Comparison of ENCODE assay signal across 8 mouse cellular contexts in genomic region chr5:139775216-139775926, GRCm38 (mm10). TPM values are rescaled to one million over a fixed set of nuclear protein-coding genes. Genes with fewer than 3 reads are reported as not detected.
DNase-seq lines count a peak whose midpoint lies in the region; ATAC-seq and TF ChIP-seq lines count a peak whose summit lies in the region.

TSS of gene Ints1 (minus strand) at chr5:139775674.

- peak; percentile 72 for TF ChIP-seq POLR2A in heart, adult 2 months (IDR thresholded peaks at IDR 0.05; ENCODE audit: insufficient read depth, low read depth, low read length)

- intact Hi-C loops in heart, adult 2 months (cut with DNase I): loop anchor here (2.0 kb wide), 2 partner anchors 15 to 51 kb away; partner anchors contain the start of genes Gm26938, Mafk and Psmg3

- peak; percentile 99 for TF ChIP-seq CTCF in heart, adult 2 months (IDR thresholded peaks at IDR 0.05)

- no peaks in the 10 kb centered on the region for H3K9me3 ChIP-seq in embryonic facial prominence, embryonic 14.5 days (ENCODE audit: control insufficient read depth, low read length)
- no peaks in the 10 kb centered on the region for H3K9me3 ChIP-seq in limb, embryonic 13.5 days
- H3K9me3 ChIP-seq in midbrain, embryonic 16.5 days (replicated peaks; ENCODE audit: control insufficient read depth, low read length, poor library complexity, severe bottlenecking): no peaks in the 10 kb centered on the region

- peaks cover 34% of the 10 kb centered on the region for H3K36me3 ChIP-seq in embryonic facial prominence, embryonic 14.5 days (ENCODE audit: control insufficient read depth, insufficient read depth, low read length)
- H3K36me3 ChIP-seq in heart, adult 2 months (ENCODE audit: control insufficient read depth, insufficient read depth, low read length): no peaks in the 10 kb centered on the region
- peaks cover 37% of the 10 kb centered on the region for H3K36me3 ChIP-seq in limb, embryonic 13.5 days
- H3K36me3 ChIP-seq in midbrain, embryonic 16.5 days (ENCODE audit: control insufficient read depth, insufficient read depth, low read length): peaks cover 22% of the 10 kb centered on the region

- H3K4me2 ChIP-seq in embryonic facial prominence, embryonic 14.5 days (ENCODE audit: low read depth, low read length): peak within 1 kb of the TSS; percentile 92
- H3K4me2 ChIP-seq in limb, embryonic 13.5 days (replicated peaks): peak within 1 kb of the TSS; percentile 90
- H3K4me2 ChIP-seq in midbrain, embryonic 16.5 days (ENCODE audit: low read length): peak within 1 kb of the TSS; percentile 92

- peak; percentile 96 for ATAC-seq in embryonic facial prominence, embryonic 14.5 days (ENCODE audit: low read depth)
- peak; percentile 88 for ATAC-seq in limb, embryonic 13.5 days (ENCODE audit: low FRiP score, low read depth)
- ATAC-seq in midbrain, embryonic 16.5 days: peak; percentile 91

- H3K9ac ChIP-seq in embryonic facial prominence, embryonic 14.5 days (ENCODE audit: low read depth, low read length): peak within 1 kb of the TSS; percentile 82
- H3K9ac ChIP-seq in heart, adult 2 months (ENCODE audit: low read depth, low read length): peak within 1 kb of the TSS; percentile 78
- peak within 1 kb of the TSS; percentile 94 for H3K9ac ChIP-seq in limb, embryonic 13.5 days
- H3K9ac ChIP-seq in midbrain, embryonic 16.5 days (ENCODE audit: low read depth, low read length): peak within 1 kb of the TSS; percentile 72

- no peaks in the 10 kb centered on the region for H3K79me2 ChIP-seq in heart, adult 2 months (replicated peaks; ENCODE audit: control insufficient read depth, insufficient read depth, low read length)

- peak; percentile 95 for TF ChIP-seq EP300 in heart, adult 2 months (IDR thresholded peaks at IDR 0.05; ENCODE audit: insufficient read depth, low read depth, low read length)

- H3K4me1 ChIP-seq in embryonic facial prominence, embryonic 14.5 days (ENCODE audit: control insufficient read depth, insufficient read depth, low read length): no peaks in the 10 kb centered on the region; the same call in 1 of the 2 replicates
- no peaks in the 10 kb centered on the region for H3K4me1 ChIP-seq in heart, adult 2 months (ENCODE audit: control insufficient read depth, insufficient read depth, low read length)
- H3K4me1 ChIP-seq in limb, embryonic 13.5 days: peaks cover 13% of the 10 kb centered on the region
- peaks cover 8% of the 10 kb centered on the region for H3K4me1 ChIP-seq in midbrain, embryonic 16.5 days (ENCODE audit: control insufficient read depth, insufficient read depth, low read length)

- H3K27me3 ChIP-seq in embryonic facial prominence, embryonic 14.5 days (replicated peaks; ENCODE audit: control insufficient read depth, insufficient read depth, low read length): no peaks in the 10 kb centered on the region
- H3K27me3 ChIP-seq in heart, adult 2 months (ENCODE audit: control insufficient read depth, insufficient read depth, low read length): no peaks in the 10 kb centered on the region
- no peaks in the 10 kb centered on the region for H3K27me3 ChIP-seq in limb, embryonic 13.5 days
- no peaks in the 10 kb centered on the region for H3K27me3 ChIP-seq in midbrain, embryonic 16.5 days (ENCODE audit: control insufficient read depth, insufficient read depth, low read depth, low read length)

- no peak within 1 kb of the TSS for H3K27ac ChIP-seq in embryonic facial prominence, embryonic 14.5 days (replicated peaks; ENCODE audit: low read depth, low read length)
- peak within 1 kb of the TSS; percentile 77 for H3K27ac ChIP-seq in heart, adult 2 months
- H3K27ac ChIP-seq in limb, embryonic 13.5 days: no peak within 1 kb of the TSS
- peak within 1 kb of the TSS; percentile 65; the same call in 1 of the 2 replicates for H3K27ac ChIP-seq in midbrain, embryonic 16.5 days (ENCODE audit: low read length)

- peak; percentile 99 for DNase-seq in 3T3-L1 (ENCODE audit: low read depth, low spot score)
- peak; percentile 86 to 94 for DNase-seq in adrenal gland, postnatal 4 days (ENCODE audit: low spot score in 2 of 2)
- peak; percentile 98 for DNase-seq in embryonic facial prominence, embryonic 14.5 days (ENCODE audit: low spot score)
- peak; percentile 93 to 95 for DNase-seq in heart, adult 2 months
- DNase-seq in kidney, adult 8-10 months: peak; percentile 95 to 97
- peak; percentile 94 to 99 for DNase-seq in spleen, postnatal 10 days (ENCODE audit: low spot score in 2 of 2)

- WGBS in embryonic facial prominence, embryonic 14.5 days: 0% methylated on average over 52 of the region's 55 CpGs
- under 1% methylated on average over 55 of the region's 55 CpGs for WGBS in heart, adult 2 months
- WGBS in limb, embryonic 13.5 days: under 1% methylated on average over 55 of the region's 55 CpGs
- WGBS in midbrain, embryonic 16.5 days: 1% methylated on average over 55 of the region's 55 CpGs

- peak within 1 kb of the TSS; percentile 98 for H3K4me3 ChIP-seq in embryonic facial prominence, embryonic 14.5 days (ENCODE audit: low read depth, low read length)
- peak within 1 kb of the TSS; percentile 63 for H3K4me3 ChIP-seq in heart, adult 2 months
- peak within 1 kb of the TSS; percentile 100 for H3K4me3 ChIP-seq in limb, embryonic 13.5 days
- H3K4me3 ChIP-seq in midbrain, embryonic 16.5 days (ENCODE audit: low read depth, low read length): peak within 1 kb of the TSS; percentile 77

RNA-seq across cellular contexts. Expression of gene Ints1, which starts in this region (rescaled TPM):
- 10 to 100 TPM; 52.8 to 65.7 TPM for total RNA-seq in adrenal gland, postnatal 4 days (2021)
- polyA plus RNA-seq in embryonic facial prominence, embryonic 14.5 days (2014; fragmentation: Nextera tagmentation; extraction: Ambion mirVana): 28.0 and 31.9 TPM in 2 replicates
- total RNA-seq in heart, adult 2 months (2021): 10 to 100 TPM; 40.2 to 40.9 TPM
- polyA plus RNA-seq in heart, adult 2 months (2012; rRNA removed): 35.1 and 40.3 TPM in 2 replicates
- 25.2 and 29.2 TPM in 2 replicates for polyA plus RNA-seq in limb, embryonic 13.5 days (2015; fragmentation: Nextera tagmentation; extraction: Ambion mirVana)
- 33.2 TPM in 2 replicates for polyA plus RNA-seq in midbrain, embryonic 16.5 days (2015; fragmentation: Nextera tagmentation; extraction: Ambion mirVana)

Comparison
In these comparisons a context has a peak if more than half of its experiments do, and no peak if none do; other contexts are left out.
1. H3K27ac ChIP-seq: peak in heart, adult 2 months (single experiment) and midbrain, embryonic 16.5 days (single experiment); none in embryonic facial prominence, embryonic 14.5 days (single experiment) and limb, embryonic 13.5 days (single experiment).
2. Peak in every context shown above with its lines, with median percentiles within 50 percentile points of each other: DNase-seq, ATAC-seq, H3K4me2 ChIP-seq, H3K4me3 ChIP-seq and H3K9ac ChIP-seq.